Mouse (Mus musculus) cerebellum, adult 11 months (tissue): ENCODE data around the gene Nedd9.
"Not testable (repeated sequence)": the region's sequence is repeated elsewhere in the genome, so short reads cannot be mapped to it uniquely, and the experiment has no call there.

ENCODE experiments used
- DNase-seq: peaks from one replicate; pipeline ENCODE4 v3.0.0; 2022

Nedd9 gene

DNA sequence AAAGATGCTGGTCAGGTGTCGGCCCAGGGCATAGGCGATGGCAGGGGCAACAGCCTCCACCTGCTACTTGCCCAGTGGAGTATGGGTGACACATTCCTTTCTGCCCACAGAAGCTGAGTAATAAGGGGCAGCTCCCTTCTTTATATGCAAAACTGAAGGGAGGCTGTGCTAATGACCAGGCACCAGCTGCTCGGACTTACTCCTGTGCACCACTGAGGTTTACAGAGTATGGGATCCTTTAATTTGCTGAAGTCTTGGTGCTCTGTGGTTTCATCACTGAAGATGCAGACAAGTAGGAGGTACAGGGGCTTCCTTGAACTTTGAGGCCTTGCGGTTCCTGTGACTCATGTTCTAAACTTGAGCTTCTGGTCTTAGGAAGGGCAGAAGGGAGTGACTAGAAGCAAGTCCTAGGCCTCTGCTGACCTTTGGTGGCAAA is 120.0 kb downstream of the Nedd9 start:
- DNase-seq: no peak

DNA sequence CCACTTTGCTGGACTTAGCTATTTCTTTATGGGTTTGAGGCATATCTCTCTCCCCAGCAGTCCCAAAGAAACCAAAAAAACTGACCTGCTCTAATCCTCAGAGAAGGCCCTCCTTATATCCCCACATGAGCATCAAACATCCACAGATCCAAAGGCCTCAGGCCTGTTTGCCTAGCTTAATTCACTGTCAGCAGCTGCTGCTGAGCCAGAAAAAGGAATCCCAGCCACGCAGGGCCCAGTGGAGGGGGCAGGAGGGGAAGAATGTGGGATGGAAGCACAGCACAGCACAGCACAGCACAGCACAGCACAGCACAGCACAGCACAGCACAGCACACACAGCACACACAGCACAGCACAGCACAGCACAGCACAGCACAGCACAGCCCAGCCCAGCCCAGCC is 120.6 kb downstream of the Nedd9 start:
- DNase-seq: not testable (repeated sequence)

DNA sequence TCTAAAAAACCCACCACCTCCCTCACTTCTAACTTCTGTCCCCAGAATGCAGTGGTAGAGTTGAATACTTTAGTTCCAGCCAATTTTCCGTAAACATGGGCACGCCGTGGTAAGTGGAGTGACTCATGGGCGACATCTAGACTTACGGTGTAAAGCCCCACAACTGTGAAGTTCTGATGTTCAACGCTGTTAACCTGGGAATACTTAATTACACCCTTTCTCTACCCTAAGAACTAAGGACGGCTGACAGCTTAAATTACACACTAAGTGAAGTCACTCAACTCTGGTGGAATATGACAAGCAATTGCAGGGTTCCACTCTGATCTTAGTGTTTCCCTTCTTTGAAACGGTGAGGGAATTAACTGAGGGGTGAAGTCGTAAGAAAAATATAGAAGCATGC is 122.9 kb downstream of the Nedd9 start:
- DNase-seq: no peak

DNA sequence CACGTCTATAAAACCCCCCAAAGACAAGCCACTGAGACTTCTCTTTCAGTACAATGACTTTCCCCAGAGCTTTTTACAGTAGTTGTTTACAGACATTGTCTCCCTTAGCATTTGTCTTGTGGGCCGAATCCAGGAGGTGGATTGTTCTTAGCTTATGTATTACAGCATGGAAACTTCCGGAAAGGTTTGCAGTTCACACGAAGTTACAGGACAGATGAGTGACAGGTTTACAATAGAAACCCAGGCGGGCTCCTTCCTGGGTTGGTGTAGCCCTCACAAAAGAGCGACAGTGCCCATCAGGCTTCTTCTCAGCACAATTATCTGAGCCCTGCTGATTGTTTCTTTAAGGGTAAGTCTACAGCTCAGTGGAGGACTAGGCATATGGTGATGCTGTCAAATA is 124.3 kb downstream of the Nedd9 start:
- no peak for DNase-seq

DNA sequence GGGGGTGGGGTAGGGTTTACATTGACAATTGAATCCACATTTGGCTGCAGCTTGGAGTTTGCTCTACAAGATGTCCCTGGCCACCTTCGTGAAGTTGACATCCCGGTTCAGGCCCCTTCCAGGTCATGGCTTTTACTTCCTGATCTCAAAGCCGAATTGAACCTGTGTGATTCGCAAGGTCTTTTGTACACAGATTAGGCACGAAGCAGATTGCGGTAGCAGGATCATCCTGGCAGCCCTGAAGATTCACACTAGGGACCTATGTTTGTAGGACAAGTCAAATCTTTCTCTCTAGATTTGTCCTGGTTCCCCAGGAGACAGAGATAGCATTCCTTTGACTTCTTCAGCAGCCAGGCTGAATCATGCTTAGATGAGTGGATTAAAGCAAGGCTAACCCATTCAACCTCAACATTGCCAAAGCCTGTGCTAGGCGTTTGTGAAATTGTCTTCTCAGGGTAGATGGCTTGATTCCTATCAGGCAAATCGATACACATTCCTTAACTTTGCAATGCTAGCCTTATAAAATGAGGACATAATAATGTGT is 126.8 kb downstream of the Nedd9 start:
- no peak for DNase-seq

DNA sequence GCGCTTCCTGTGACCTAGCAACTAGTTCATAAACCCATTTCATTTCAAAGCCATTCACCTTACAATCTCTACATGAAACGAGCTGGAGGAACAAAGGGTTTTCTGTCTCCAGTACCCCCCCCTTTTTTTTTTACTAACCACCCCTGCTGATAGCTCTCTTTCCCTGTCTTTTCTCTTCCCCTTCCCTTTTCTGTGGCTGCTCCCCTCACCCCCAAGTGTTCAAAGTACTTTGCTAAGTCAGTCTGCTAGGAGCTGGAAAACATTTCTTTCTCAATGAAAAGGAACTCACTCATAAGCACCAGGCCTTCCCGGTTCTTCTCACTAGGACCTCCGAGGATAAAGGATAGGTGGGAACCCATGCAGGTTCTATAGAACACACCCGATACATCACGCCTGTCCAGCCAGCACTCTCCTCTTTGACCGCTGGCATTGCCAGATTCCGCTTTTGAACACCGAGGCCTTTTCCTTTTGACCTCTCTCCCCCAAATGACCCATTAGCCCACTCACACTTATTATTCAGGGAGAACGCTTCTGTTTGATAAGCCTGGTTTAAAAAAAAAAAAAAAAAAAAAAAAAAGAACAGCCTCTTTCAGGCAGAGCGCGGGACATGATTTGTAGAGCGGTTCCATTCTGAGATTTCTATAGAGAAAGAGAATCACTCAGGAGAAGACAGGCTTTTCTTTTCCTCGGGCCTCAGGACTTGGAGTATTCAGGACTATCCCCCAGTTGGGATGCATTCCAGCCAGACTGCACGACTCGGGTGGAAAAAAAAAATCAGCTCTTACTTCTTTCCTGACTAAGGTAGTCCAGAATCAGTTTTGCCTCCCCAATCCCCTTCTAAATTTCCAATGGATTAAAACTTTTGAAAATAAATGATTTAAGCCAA is 127.6 kb downstream of the Nedd9 start:
- no peak for DNase-seq

DNA sequence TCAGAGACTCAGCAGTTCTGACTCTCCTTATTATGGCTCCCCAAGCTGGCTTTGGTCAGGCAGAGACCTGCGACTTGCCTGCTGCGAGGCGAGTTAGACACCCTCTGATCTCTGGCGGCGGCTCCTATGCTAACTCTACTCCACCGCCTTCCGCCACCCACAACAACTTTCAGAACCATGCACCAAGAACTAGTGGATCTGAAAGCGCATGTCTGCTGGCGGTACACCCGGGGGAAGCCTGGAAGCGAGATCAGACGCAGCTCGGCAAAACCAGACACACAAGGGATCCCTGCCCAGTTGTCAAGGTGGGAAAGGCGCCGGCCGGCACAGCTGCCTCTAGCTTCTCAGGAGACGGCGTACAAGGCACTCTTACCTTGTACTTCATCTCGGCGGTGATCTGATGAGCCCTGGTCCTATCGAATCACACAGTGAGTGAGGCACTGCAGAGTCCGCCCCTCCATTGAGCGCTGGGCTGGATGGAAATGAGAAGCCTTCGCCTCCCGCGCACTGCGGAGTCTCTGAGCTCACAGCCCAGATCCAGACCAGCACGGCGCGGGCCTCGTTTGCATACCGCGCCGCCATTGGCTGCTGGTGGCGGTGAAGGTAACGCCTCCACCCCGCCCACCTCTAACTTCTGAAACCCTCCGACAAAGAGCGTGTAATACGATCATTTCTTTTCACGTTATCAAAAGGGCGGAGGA is 128.5 kb downstream of the Nedd9 start:
- peak; percentile 70 for DNase-seq

DNA sequence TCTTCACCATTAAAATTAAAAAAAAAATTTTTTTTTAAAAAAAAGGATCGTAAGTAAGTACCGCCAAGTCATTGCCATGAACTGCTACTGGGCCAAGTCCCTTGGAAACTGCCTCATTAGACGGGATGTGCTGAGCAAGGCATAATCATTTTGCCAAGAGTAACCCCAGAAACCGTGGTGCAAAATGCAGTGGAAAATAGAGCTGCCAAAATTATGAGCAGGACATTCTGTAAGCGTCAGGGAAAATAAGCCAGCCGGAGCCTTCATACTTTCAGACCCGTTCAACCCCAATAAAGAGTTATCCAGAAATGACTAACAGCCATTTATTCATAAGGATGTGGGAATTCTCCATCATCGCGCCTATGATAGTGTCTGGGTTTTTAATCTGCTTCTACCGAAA is 129.2 kb downstream of the Nedd9 start:
- DNase-seq: no peak

DNA sequence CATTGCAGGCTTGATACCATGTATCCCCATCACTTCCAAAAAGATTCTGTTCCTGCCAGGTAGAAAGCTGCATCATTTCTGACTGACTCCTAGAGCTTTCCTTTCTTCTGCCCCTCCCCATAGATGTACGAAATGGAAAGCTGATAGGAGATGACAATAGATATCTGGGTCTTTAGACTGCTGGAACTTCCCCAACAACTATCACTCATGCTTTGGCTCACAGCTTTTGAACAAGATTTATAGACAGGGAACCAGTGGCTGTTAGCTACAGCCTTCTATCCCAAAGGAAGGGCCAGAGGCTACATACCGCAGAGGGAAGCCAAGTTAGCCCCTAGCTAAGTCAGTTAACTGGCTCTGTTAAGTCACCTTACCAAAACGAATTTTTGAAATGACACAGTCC is 129.6 kb downstream of the Nedd9 start:
- no peak for DNase-seq

DNA sequence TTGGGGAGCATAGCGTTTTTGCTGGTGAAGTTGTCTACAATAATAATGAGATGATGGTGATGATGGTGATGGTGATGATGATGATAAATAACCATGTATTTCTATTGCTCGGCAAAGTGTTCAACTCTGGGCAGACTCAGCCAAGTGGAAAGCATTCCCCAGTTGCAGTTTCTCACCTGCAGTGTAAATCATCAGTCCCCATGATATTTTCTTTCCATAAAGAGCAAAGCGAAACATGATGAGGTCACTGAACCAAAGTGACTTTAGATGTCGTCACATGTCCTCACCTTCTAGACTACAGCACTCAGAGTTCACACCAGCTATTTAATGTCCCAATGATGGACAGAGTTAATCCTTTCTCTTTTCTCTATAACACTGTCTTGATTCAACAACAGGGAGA is 130.0 kb downstream of the Nedd9 start:
- no peak for DNase-seq

DNA sequence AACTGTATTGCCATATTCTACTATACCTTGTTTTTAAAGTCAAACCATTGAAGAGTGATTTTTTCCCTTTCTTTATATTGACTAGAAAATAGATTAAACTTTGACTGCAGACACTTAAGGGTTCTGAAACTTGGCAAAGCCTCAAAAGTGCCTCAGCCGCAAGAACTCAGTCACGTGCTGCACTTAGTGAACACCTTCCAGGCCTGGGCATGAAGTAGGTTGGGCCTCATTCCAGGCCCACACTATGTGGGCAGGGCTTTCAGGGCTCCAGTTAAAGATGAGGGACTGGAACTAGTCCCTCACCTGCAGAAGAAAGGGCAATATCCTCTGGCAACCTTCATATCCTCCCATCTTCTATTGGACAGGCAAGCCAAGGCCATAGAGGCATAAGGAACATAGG is 131.6 kb downstream of the Nedd9 start:
- DNase-seq: no peak

DNA sequence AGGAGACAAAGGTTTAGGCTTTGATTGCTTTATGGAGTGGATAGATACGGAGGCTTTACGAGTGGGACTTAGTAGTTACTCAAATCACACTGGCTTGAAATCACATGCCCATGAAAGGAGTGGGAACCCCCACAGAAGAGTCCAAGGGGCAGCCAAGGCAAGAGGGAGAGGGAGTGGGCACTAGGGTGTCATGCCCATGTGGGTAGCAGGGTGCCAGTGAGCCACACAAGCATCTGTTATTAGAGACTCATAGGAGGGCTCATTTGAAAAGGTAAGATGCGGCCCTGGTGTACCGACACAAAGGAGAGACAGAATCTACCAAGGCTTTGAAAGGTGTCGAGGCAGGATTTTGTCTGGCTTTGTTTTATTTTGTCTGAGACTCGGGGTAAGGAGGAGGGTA is 132.6 kb downstream of the Nedd9 start:
- no peak for DNase-seq

DNA sequence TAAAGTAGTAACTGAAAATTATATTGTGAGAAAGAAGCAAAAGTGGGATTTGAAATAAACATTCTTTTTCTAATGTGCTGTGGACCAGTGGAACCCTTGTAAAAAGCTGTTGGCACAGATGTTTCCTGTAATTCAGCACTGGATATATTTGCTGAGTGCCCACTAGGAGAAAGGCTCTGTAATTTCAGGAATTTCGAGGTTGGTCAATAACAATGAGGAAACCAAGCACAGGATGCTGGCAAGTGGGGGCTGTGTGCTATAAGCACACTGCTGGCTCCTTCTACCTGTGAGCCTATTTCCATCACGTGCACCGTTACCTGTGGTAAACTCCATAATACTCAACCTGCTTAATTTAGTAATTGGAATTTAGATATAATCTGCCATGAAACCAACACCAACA is 133.5 kb downstream of the Nedd9 start:
- DNase-seq: no peak

DNA sequence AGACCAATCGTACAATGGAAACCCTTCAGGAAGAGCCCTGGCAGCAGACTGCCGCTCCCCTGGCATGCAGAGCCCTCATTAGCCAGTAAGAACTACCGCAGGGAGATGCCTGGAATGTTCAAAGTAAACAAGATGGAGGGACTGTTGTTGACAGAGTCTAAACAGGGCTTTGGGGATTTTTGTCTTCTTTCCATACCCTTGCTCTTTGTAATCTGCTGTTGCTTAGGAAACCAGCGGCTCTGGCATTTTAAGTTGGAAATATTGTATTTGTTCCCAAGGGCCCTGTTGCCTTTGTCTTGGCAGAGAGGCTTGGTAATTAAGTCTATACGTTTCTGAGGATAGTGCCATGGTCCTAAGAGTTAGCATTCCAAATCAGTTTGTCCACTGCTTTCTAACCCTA is 134.8 kb downstream of the Nedd9 start:
- no peak for DNase-seq

DNA sequence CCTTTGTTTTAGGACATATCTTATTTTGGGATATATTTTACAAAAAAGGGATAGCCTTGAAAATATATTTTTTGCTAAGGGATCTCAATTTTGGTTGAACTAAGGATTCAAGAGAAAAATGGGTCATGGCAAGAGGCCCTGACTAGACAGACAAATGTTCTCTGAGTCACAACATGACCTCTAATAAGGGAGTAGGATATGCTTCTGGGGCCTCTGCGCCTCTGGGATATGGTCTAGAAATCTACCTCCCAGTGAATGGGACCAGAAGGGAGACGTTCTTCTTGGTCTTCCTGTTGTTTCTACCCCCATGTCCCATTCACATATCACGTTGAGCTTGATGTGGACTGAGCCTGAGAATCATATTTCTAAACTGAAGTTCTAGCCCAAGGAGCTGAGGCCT is 136.6 kb downstream of the Nedd9 start:
- DNase-seq: no peak

DNA sequence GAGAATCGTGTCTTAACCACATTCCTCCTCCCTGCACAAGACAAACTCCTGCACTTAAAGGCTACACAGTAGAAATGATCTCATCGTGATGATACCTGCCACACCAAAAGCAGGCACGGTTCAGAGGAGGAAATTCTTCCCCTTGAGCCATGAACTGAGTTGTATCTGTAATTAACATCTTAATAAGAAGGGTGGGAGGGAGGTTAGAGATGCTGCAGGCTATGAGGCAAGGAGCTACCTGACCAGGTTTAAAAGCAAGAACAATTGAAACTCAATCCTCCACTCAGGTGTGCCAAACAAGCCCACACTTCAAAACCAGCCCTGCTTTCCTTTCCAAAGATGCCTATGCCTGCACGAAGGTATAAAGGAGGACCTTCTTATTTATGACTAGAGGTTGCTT is 137.4 kb downstream of the Nedd9 start:
- no peak for DNase-seq

DNA sequence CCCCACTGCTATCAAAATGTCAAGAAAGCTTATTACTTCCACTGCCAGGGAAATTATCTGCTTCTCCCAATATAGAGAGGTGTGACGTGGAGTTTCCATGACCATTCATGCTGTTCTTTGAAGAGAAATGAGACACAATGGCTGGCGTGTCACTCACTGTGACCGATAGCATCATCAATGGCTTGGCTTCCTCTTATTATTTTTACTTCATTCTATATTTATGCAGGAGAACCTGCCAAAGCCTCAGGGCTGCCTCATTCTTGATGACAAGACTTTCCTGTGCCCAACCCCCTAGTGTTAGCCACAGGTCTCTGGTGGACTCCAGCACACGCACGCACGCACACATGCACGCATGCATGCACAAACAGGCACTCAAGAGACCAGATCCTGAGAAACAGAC is 141.4 kb downstream of the Nedd9 start:
- no peak for DNase-seq

DNA sequence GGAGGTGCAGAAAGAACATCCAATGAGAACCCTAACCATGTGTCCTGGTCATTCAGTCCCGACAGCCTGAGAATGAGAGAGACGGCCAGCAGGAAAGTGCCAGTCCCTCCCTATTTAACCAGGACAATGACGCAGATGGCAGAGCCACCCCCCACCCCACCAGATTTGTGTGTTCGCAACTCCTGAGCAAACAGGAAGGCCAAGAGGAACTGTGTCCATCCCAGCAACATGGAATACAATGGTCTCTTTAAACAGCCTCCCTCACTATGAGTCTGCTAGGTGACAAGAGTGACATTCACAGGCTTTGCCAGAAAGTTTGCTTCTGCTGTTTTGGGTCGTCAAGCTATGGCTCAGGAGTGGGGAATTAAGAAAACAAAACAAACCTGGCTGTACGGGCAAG is 141.9 kb downstream of the Nedd9 start:
- no peak for DNase-seq

DNA sequence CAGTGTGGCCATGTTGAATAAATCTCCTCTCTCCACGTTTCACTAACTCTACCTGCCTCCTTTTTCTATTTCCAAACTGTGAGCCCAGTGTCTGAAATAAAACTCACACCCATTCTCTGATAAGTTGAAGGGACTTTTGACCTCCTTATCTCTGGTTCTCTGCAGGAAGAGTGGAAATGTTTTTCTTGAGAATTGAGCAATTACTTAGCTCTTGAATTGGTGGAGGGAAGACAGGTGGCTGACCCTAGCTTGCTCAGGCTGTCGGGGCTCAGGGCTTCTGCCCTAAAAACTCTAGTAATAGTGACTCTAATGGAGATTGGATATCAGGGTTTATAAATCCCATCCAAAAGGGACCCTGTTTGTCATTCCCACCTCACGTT is 143.3 kb downstream of the Nedd9 start:
- no peak for DNase-seq

DNA sequence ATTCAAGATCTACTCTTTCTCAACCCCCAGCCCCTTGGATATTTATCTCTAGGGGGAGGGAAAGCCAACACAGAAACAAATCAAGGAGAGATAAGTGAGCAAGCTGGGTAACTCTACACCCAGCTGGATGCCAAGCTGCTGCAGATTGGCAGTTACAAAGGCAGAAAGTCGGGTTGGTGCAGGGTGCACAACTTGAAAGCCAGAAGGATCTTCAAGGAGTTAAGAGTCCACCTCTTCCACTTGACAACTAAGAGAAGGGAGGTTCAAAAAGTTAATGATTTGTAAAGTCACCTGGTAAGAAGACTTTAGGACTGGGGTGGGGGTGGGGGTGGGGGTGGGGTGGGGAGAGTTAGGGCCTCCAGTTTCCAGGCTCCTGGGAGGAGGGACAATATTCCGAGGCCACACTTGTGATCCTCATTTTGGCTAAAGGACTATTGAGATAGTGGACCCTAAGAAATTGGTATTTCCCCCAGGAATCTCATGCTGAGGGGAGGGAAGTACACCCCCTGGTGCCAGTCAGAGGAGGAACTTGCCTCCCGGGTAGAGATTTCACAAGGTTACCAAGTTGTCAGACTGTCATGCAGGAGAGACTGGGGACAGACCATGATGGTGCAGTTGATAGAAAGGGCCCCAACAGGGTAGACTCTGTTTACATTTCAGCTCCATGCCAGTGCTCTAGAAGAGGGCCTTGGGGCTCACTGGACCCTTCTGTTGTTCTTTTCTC is 143.8 kb downstream of the Nedd9 start:
- DNase-seq: no peak

DNA sequence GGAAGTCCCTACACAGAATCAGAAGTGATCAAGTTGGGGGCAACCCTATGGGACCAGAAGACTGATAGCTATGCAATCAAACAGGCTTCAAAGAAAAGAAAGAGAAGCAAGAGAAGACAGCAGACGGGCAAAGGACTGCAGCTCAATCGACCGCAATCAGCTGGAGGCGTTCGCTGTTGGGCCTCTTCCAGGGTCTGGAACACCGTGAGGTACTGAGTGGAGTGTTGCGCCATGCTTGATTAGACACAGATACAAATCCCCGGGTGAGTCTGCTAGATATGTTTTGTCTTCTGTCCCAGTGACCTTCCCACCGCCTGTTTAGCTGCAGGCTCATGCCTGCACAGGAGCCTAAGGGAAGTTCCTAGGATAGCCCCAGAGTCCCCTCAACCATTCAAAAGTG is 145.7 kb downstream of the Nedd9 start:
- DNase-seq: no peak

DNA sequence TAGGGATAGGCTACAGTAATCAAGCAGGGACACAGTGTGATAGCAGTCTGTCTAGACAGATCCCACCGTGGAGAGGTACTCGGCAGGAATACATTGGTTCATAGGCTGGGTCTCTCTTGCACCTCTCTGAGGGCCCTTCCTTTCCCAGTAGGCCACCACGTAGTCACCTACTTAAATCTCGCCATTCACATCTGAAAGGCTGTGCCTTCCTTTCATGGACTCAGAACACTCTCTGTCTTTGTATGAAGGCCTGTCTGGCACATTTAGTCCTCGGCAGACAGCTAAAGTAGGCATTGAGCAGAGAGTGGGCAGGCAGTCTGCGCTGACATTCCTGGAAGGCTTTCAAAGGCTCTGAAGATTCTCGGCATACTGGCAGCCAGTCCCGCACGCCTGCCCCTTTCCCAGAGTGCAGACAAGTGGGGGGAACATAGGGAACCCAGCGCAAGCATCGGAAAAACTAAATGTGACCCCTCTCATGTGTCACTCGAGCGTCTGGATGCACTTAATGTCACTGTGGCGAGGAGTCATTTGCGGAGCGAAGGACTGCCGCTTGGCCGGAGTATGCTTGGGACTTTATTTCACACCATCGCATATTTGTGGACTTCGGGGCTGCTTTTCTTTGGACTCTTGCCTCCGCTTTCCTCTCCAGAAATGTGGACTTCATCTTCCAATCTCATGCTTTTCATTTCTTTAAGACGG is 147.4 kb downstream of the Nedd9 start:
- no peak for DNase-seq

DNA sequence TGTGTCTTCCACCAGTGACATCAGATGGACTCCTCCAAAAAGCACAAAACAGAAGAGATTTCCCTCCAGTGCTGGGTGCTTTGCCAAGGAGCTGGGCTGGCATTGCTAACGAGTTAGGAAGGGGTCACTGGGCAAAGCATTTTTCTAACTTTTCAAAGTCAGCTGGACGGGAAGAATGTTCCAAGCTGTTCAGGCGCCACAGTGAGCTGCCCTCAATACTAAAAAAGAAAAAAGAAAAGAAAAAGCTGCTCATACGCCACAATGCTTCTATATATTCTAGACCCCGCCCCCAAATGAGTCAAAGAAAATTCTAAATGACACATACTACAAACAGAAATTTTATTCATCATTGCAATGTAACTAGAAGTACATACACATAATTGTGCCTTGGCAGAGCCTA is 148.0 kb downstream of the Nedd9 start:
- no peak for DNase-seq
